Mouse (Mus musculus) ES-E14 (cell line): ENCODE measurements around the gene Itga10. TPM values are rescaled to one million over a fixed set of nuclear protein-coding genes. Genes with fewer than 3 reads are reported as not detected.

Experiments used
- DNase-seq: peaks from one replicate; pipeline ENCODE4 v3.0.0-alpha.2; 2013; ENCODE audit warnings: low read depth, low spot score
- H3K27ac ChIP-seq: 2 replicates; pipeline ENCODE4 v1.5.1; 2012; ENCODE audit warnings: low read depth, mild to moderate bottlenecking, low read length, moderate library complexity, mixed read lengths; ENCODE audit not compliant: poor library complexity, insufficient read depth, severe bottlenecking
- H3K36me3 ChIP-seq: 2 replicates; pipeline ENCODE4 v1.6.1; 2012; ENCODE audit warnings: mild to moderate bottlenecking, low read length, moderate library complexity, mixed read lengths; ENCODE audit not compliant: control insufficient read depth, poor library complexity, insufficient read depth, severe bottlenecking
- H3K4me1 ChIP-seq, 2 experiments: fragments of 150-350 bp in 1 of 2; sonication (generic) in 1 of 2; 2 replicates each; pipeline ENCODE4 v1.6.1; 2012; ENCODE audit warnings: low read length in 2 of 2, mild to moderate bottlenecking in 1 of 2, mixed read lengths in 1 of 2; ENCODE audit not compliant: control insufficient read depth in 2 of 2, insufficient read depth in 2 of 2, poor library complexity in 1 of 2
- H3K4me3 ChIP-seq, 2 experiments: fragments of 150-350 bp in 1 of 2; sonication (generic) in 1 of 2; 2 replicates each; pipeline ENCODE4 v1.5.1; 2012; ENCODE audit warnings: low read length in 2 of 2, low read depth in 1 of 2, mild to moderate bottlenecking in 1 of 2, mixed read lengths in 1 of 2; ENCODE audit not compliant: insufficient read depth in 1 of 2, poor library complexity in 1 of 2, severe bottlenecking in 1 of 2
- H3K9ac ChIP-seq: 2 replicates; pipeline ENCODE4 v1.6.1; 2012; ENCODE audit warnings: low read depth, mild to moderate bottlenecking, low read length, mixed read lengths; ENCODE audit not compliant: poor library complexity, insufficient read depth, severe bottlenecking
- H3K9me3 ChIP-seq: fragments of 150-350 bp; sonication (generic); 2 replicates; pipeline ENCODE4 v1.6.1; 2012; ENCODE audit warnings: low read depth, mild to moderate bottlenecking, low read length; ENCODE audit not compliant: control insufficient read depth, insufficient read depth
- CHD2 ChIP-seq: IDR thresholded peaks from 2 replicates; pipeline ENCODE4 v1.6.1; 2014; ENCODE audit warnings: mild to moderate bottlenecking, low read depth, low read length, inconsistent platforms
- HCFC1 ChIP-seq: IDR thresholded peaks from 2 replicates; pipeline ENCODE4 v1.6.1; 2012; ENCODE audit warnings: low read length, inconsistent platforms, borderline replicate concordance; ENCODE audit not compliant: insufficient read depth
- MAFK ChIP-seq: IDR thresholded peaks from 2 replicates; pipeline ENCODE4 v1.6.1; 2014; ENCODE audit warnings: mild to moderate bottlenecking, low read depth, low read length, inconsistent platforms; ENCODE audit not compliant: insufficient read depth
- ZC3H11A ChIP-seq: IDR thresholded peaks from 2 replicates; pipeline ENCODE4 v1.6.1; 2012; ENCODE audit warnings: low read depth, mild to moderate bottlenecking, inconsistent platforms, low read length, borderline replicate concordance
- ZNF384 ChIP-seq: IDR thresholded peaks from 2 replicates; pipeline ENCODE4 v1.6.1; 2012; ENCODE audit warnings: low read depth, low read length, inconsistent platforms
- in situ Hi-C, 2 experiments: fragments of 600-800 bp; cut with MboI; formaldehyde crosslinking; loops; one replicate each; pipeline ENCODE4 v1.15.1; 2025; ENCODE audit warnings: low sequenced_read_pairs in 2 of 2, inconsistent platforms in 1 of 2; ENCODE audit not compliant: unreplicated experiment in 2 of 2
- total RNA-seq: library from RNA; depleted of rRNA; stranded (reverse); fragments of 300-350 nt; gene quantifications from 2 replicates; pipeline ENCODE4 v1.2.3, GENCODE M21; 2012

Gene Itga10
- total RNA-seq, 1 experiment = 1.7 TPM

GRCm38 (mm10) chr3:96700376-96700775 lies 55.0 kb downstream of the Itga10 start:
- TF ChIP-seq HCFC1 (no peak), ZC3H11A (no peak), CHD2 (no peak), MAFK (no peak), ZNF384 (no peak)
- Histone ChIP-seq H3K4me1 (peaks cover 8 to 42% of the 10 kb centered on the region in 2 experiments; a peak in 3 of 4 replicates), H3K9ac (no peak overlapping the region), H3K4me3 (no peak overlapping the region), H3K36me3 (peaks cover 33% of the 10 kb centered on the region), H3K27ac (no peak overlapping the region), H3K9me3 (no peaks in the 10 kb centered on the region)
- in situ Hi-C loops = no loop called here
- DNase-seq = peak; percentile 56

- Histone ChIP-seq H3K9me3 (no peaks in the 10 kb centered on the region), H3K4me1 (peaks cover 8 to 42% of the 10 kb centered on the region in 2 experiments; a peak in 3 of 4 replicates), H3K36me3 (peaks cover 33% of the 10 kb centered on the region), H3K4me3 (peak overlapping the region; percentile 22 to 29; a peak in 2 of 4 replicates), H3K27ac (0 out of 2 replicates have a peak overlapping the region, but pooled peaks have one; percentile 36), H3K9ac (no peak overlapping the region)
- in situ Hi-C loops = no loop called here
- no peak for DNase-seq
- TF ChIP-seq HCFC1 = no peak
These were observed 55.6 kb downstream of the Itga10 start for GRCm38 (mm10) chr3:96701003-96701402.

- Histone ChIP-seq H3K9ac (no peak overlapping the region), H3K9me3 (no peaks in the 10 kb centered on the region), H3K27ac (no peak overlapping the region), H3K4me1 (peaks cover 0 to 34% of the 10 kb centered on the region in 2 experiments; a peak in 2 of 4 replicates), H3K36me3 (peaks cover 33% of the 10 kb centered on the region), H3K4me3 (no peak overlapping the region)
- no peak for TF ChIP-seq ZC3H11A
- TF ChIP-seq MAFK = 0 out of 2 replicates have a peak, but pooled peaks have one; percentile 4
- in situ Hi-C loops = loop anchor here in 1 of 2 experiments (5.0 kb wide), 1 partner anchor 37 kb away; no protein-coding TSS in a partner anchor
- DNase-seq = no peak
These were observed 59.4 kb downstream of the Itga10 start for GRCm38 (mm10) chr3:96704778-96705177.

- no peak overlapping the region for H3K9ac ChIP-seq
- H3K9me3 ChIP-seq = no peaks in the 10 kb centered on the region
- DNase-seq = no peak
- peaks cover 35% of the 10 kb centered on the region for H3K36me3 ChIP-seq
- no peak for TF ChIP-seq HCFC1
- no peak overlapping the region for H3K4me3 ChIP-seq
- H3K4me1 ChIP-seq = peaks cover 0 to 30% of the 10 kb centered on the region in 2 experiments; a peak in 2 of 4 replicates
- in situ Hi-C loops = loop anchor here in 1 of 2 experiments (5.0 kb wide), 1 partner anchor 39 kb away; no protein-coding TSS in a partner anchor
- H3K27ac ChIP-seq = no peak overlapping the region
These were observed 60.8 kb downstream of the Itga10 start for GRCm38 (mm10) chr3:96706217-96706616.

DNA sequence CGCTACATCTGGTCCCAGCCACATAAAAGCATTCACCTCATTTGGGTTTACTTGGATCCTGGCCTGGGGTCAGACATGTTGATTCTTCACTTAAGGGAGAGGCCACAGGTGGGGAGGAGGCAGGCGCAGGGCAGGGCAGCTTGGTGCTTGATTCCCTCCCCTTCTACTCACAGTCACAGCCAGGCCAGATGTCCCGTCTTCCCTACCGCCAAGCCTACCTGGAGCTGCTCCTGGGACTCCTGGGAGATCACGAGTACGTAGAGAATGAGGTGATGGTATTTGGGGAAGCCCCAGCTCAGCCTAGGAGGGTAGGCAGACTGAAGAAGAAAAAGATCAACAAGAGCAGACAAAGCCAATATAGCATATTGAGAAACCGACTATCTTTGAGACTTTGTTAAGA lies 61.6 kb downstream of the Itga10 start:
- TF ChIP-seq MAFK = no peak
- no peak for TF ChIP-seq ZNF384
- TF ChIP-seq ZC3H11A = no peak
- no peak for TF ChIP-seq CHD2
- TF ChIP-seq HCFC1 = no peak
- no peak overlapping the region for H3K4me3 ChIP-seq
- H3K36me3 ChIP-seq = peaks cover 36% of the 10 kb centered on the region
- H3K4me1 ChIP-seq = peaks cover 0 to 23% of the 10 kb centered on the region in 2 experiments; a peak in 1 of 4 replicates
- H3K9me3 ChIP-seq = no peaks in the 10 kb centered on the region
- H3K27ac ChIP-seq = no peak overlapping the region
- in situ Hi-C loops = loop anchor here in 1 of 2 experiments (5.0 kb wide), 1 partner anchor 40 kb away; no protein-coding TSS in a partner anchor
- H3K9ac ChIP-seq = no peak overlapping the region
- no peak for DNase-seq
